Mouse (Mus musculus): Measurements from ENCODE around the gene Haus3.

The Haus3 gene

GRCm38 (mm10) chr5:34168950-34169891 lies at the start of gene Haus3, which contains the start of gene Poln:
TSS of gene Haus3 (minus strand) at chr5:34169527.
TSS of gene Poln (minus strand) at chr5:34169448.
- DNase-seq (ENCODE audit: low read depth): peak; percentile 99

DNA sequence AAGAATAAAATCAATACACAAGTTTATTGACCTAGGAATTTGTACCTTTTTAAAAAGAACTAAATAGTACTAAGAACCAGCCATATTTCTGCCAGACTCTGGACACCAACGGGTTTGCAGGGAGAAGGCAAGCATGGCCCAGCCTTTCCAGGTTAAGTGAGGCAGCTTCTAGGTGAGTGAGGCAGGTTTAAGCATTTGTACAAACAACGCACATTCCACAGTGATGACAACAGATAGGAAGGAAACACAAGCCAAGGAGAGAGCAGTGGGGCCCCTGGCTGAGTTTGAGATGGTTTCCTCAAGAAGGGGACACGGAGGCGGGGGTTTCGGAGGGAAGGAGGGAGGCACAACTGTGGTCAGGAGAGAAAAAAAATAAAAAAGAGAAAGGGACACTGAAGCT lies 49.3 kb upstream of the Haus3 start:
- DNase-seq (ENCODE audit: low read depth): no peak

GRCm38 (mm10) chr5:34217756-34218155 lies 48.4 kb upstream of the Haus3 start:
- DNase-seq (ENCODE audit: low read depth): no peak

DNA sequence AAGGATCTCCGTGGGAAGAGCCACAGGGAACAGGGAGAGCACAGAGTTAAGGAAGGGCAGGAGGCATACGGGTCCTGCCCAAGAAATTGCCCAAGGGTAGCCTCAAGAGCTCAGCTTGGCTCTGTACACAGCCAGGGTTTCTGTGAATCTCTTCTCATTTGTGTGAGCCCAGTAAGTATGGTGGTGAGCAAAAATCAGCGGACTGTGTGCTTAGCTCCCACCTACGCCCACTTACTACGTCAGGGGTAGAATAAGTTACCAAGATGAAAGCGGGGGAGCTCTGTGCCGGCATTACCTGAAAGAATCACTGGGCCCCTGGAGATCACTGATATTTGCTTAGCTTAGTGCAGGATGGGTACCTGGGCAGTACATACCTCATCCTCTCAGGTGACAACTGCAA lies 46.7 kb upstream of the Haus3 start:
- DNase-seq (ENCODE audit: low read depth): no peak

DNA sequence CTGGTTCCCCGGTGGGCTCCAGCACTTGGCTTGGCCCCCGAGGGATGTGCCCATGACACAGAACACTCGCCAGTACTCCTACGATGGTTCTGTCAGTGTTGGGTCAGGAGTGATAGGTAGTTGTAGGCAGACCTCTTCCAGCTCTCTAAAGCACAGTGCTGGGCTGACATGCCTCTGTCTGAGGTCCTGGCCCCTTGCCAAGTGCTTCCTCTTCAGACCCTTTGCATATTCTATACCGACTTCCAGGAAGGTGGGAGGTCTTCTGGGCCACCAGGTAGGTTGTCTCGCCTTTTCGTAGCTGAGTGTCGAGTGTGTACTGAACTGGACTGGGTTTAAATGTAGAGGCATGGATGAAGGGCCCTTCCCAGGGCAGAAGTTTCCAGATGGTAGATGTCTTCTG lies 44.3 kb upstream of the Haus3 start:
- DNase-seq (ENCODE audit: low read depth): no peak

DNA sequence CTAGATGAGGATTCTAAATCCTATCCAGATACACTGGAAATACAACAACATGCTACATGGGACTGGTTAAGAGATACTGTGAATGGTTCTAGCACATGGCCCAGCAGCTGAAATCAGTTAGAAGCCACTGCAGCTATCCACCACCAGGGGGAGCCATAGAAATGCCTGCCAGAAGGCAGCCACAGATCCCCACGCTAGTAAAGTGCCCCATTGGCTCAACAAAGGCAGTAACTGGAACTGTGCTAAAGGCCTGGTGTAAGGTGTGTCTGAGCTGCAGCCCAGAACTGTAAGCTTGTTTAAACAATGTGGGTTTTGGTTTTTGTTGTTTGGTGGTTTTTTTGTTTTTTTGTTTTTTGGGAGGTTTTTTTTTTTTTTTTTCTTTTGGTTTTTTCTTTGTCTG lies 41.0 kb upstream of the Haus3 start:
- peak; percentile 83 for DNase-seq (ENCODE audit: low read depth)

DNA sequence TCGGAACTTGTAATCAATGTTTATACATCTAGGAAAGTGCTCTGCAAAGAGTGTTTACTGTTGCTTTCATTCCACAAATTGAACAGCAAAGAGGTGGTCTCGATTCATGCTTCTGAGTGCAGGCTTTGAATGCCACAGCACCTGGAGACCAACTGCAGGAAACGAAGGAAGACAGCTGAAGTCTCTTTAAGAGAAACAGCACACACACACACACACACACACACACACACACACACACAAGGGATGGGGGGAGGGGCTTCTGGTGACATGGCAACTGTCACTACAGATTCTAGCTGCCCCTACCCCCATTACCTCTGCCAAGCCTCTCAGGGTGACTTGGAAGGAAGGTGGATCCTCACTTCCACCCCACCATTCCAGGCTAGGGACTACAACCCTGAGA lies 38.2 kb upstream of the Haus3 start:
- DNase-seq (ENCODE audit: low read depth): no peak

DNA sequence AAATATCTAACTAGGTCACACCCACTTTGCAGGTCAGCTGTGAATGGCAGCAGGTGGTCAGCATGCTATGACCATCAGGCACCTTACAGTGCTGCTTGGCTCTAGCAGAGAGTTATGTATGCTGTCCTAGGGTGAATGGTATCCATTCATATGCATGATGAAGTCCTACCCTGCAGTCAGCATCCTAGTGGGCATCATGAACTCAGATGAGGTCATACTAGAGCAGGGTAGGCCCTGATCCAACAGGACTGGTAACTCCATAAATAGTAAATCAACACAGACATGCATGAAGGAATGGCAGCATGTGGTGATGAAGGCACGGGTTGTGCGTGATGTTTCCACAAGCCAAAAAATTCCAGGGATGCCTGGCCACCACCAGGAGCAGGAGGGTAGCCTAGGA lies 36.5 kb upstream of the Haus3 start:
- no peak for DNase-seq (ENCODE audit: low read depth)

- no peak for DNase-seq (ENCODE audit: low read depth)
Observed at GRCm38 (mm10) chr5:34204911-34205310, 35.6 kb upstream of the Haus3 start.

- DNase-seq (ENCODE audit: low read depth): no peak
Observed at GRCm38 (mm10) chr5:34202006-34202405, 32.7 kb upstream of the Haus3 start.

DNA sequence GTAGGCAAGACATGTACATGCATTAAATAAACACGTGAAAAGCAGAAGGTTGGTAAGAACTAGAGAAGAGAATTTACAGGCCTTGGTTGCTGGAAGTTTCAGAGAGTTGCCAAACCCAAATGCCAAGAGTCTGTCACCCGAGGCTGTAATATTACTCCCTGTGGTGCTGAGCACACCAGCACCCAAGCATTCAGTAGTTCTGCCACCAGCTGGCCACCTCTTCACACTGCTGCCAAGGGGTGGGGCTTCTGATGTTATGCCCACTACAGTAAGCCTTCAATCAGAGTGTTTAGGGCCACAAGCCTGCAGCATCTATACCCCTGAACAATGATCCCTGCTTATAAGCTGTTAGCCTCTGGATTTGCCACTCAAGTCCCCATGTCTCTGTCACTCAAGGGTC lies 32.1 kb upstream of the Haus3 start:
- peak; percentile 60 for DNase-seq (ENCODE audit: low read depth)

- DNase-seq (ENCODE audit: low read depth): no peak
Observed at GRCm38 (mm10) chr5:34198615-34199014, 29.3 kb upstream of the Haus3 start.

DNA sequence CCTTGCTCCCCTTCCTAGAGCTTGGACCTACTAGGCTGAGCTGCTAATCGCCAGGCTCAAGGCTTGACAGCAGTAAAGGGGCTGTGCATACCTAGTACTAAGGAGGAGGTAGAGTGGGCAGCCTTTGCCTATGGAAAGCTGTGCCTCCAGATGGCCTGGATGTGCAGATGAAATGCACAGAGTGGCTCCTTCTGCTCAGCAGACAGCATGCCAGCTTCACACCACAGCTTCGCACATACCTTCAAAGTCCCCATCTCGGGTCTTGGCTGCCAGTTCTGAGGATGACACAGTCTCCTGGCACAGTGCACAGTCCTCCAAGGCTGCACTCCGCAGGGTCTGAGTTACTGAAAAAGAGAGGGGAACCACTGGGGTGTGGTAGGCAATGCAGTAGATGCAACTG lies 27.9 kb upstream of the Haus3 start:
- no peak for DNase-seq (ENCODE audit: low read depth)

- DNase-seq (ENCODE audit: low read depth): peak; percentile 40
Observed at GRCm38 (mm10) chr5:34196423-34196822, 27.1 kb upstream of the Haus3 start.

- DNase-seq (ENCODE audit: low read depth): no peak
Observed at GRCm38 (mm10) chr5:34195786-34196185, 26.5 kb upstream of the Haus3 start.

- no peak for DNase-seq (ENCODE audit: low read depth)
Observed at GRCm38 (mm10) chr5:34194975-34195662, 25.8 kb upstream of the Haus3 start.

GRCm38 (mm10) chr5:34194426-34194825 lies 25.1 kb upstream of the Haus3 start:
- no peak for DNase-seq (ENCODE audit: low read depth)

DNA sequence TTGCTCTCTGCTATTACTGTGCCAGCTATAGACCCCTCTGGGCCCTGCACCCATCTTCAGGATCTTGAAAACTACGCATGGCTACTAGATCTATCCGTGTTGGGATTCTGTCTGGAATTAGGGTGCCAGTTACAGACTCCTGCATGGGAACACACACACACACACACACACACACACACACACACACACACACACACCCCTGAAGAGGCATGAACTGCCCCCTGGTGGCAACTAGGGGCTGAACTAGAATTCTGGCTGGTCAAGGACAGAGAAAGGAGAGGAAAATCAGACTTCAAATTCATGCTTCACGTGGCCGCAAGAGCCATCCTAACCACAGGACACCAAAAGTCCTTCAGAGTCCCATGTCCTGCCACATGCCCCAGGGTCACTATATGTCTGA lies 22.5 kb upstream of the Haus3 start:
- peak; percentile 43 for DNase-seq (ENCODE audit: low read depth)

GRCm38 (mm10) chr5:34191021-34191420 lies 21.7 kb upstream of the Haus3 start:
- DNase-seq (ENCODE audit: low read depth): peak; percentile 82

DNA sequence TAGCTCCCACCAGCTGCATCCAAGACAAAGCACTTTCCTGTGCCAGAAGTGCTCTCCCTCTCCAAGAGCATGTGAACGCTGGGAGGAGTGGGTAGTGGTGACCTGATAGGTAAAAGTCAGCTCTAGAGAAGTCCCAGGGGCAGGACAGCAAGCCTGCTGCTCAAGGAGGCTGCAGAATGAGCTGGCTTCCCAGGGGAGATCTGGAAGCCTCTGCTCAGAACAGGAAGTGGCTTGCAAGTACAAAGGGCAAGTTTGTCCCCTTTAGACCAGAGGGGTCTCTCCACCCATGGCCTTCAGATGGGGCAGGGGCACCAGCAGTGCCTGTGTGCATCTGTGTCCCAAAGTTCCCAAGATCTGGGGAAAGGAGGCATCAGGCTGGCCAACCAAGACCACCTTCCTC lies 20.2 kb upstream of the Haus3 start:
- no peak for DNase-seq (ENCODE audit: low read depth)

- DNase-seq (ENCODE audit: low read depth): no peak
Observed at GRCm38 (mm10) chr5:34188856-34189255, 19.5 kb upstream of the Haus3 start.

- peak; percentile 100 for DNase-seq (ENCODE audit: low read depth)
Observed at GRCm38 (mm10) chr5:34187601-34188316, 18.4 kb upstream of the Haus3 start, which contains the start of gene Mxd4. TSS of gene Mxd4 (minus strand) at chr5:34187720.
